Mouse (Mus musculus): ENCODE results near the gene Nfkb2. TPM values are rescaled to one million over a fixed set of nuclear protein-coding genes. Genes with fewer than 3 reads are reported as not detected.

The Nfkb2 gene
- total RNA-seq, 2 experiments from 2014 or later = 0.96 to 2.8 TPM

DNA sequence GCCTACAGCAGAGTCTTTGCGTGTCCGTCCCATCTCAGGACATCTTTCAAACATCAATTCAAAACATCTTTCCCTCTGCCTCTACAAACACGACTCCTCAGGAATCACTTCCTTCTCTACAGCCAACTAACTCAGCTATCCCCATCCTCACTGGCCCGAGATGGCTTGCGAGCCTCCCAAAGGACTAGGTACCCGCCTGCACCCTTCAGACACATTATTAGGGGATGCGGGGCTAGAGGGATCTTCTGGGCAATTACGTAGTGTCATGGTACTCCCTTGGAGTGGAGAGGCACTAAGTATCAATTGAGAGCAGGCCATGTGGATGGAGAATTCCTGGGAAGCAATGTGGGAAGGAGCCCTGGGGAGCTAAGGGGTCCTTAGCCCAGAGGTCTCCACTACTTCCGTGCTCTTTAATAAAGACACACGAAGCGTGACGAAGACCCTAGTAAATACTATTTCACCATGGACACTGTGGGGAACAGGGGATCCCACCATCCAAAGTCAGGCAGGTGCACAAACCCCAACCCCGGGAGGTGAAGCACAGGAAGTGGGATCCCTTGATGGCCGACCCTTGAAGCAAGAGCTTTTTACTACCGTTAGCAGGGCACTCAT lies 33.7 kb downstream of the Nfkb2 start:
- peak; percentile 12; the same call in 1 of the 2 replicates for ATAC-seq (replicated peaks; ENCODE audit: low FRiP score, poor library complexity, severe bottlenecking)

DNA sequence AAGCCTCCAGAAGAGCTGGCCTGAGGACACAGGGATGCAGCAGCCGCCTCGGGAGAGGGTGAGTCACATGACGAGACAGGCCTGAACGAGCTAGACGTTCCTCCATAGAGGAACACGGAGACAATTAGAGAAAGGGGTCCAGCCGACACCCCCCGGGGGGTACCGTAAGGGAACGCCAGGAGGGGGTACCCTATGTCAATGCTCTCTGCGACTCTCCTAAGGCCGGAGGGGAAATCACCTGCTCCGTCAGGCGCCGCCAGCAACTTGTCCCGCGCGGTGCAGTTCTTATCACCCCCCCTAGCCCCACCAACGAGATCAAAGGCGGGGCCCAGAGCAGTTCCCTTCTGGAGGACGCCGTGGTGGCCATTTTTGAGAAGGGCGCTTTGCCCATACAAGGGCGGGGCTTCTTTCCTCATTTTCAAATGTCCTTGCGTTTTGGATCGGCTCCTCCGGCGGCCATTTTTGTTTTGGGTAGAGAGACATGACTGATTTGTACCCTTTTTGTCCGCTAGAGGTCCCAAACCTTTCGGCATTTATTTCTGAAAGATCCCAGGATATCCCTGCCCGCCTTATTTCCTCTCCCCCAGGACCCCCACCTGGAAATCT lies 34.3 kb downstream of the Nfkb2 start, which contains the start of gene Cuedc2:
Cuedc2 (minus strand) TSS at position 372 of the 606 bp plus-strand sequence.
- peak; percentile 92 for ATAC-seq (replicated peaks; ENCODE audit: low FRiP score, poor library complexity, severe bottlenecking)

GRCm38 (mm10) chr19:46338942-46339286 lies 34.8 kb downstream of the Nfkb2 start:
- peak; percentile 22 for ATAC-seq (replicated peaks; ENCODE audit: low FRiP score, poor library complexity, severe bottlenecking)

- no peak for ATAC-seq (replicated peaks; ENCODE audit: low FRiP score, poor library complexity, severe bottlenecking)
Observed at GRCm38 (mm10) chr19:46339287-46339971, 35.3 kb downstream of the Nfkb2 start.

- no peak for ATAC-seq (replicated peaks; ENCODE audit: low FRiP score, poor library complexity, severe bottlenecking)
Observed at GRCm38 (mm10) chr19:46344710-46345419, 40.7 kb downstream of the Nfkb2 start.

DNA sequence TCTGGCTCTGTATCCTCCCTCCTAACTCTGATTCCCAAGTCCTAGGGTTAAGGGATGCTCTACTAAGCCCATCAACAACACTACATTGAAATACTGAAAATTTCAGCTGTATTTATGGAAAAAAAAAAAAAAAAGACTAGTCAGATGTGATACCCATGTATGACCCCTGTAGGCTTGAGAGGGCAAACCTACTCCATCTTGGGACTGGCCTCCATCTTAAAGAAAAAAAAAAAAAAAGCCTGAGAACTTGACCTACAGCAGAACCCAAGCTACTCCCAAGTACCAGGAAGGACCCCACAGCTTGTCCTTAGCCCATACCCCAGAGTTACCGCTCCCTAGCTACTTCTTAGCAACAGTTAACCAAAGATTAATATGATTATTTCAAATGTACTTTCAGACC lies 43.0 kb downstream of the Nfkb2 start:
- ATAC-seq (replicated peaks; ENCODE audit: low FRiP score, poor library complexity, severe bottlenecking) = no peak

DNA sequence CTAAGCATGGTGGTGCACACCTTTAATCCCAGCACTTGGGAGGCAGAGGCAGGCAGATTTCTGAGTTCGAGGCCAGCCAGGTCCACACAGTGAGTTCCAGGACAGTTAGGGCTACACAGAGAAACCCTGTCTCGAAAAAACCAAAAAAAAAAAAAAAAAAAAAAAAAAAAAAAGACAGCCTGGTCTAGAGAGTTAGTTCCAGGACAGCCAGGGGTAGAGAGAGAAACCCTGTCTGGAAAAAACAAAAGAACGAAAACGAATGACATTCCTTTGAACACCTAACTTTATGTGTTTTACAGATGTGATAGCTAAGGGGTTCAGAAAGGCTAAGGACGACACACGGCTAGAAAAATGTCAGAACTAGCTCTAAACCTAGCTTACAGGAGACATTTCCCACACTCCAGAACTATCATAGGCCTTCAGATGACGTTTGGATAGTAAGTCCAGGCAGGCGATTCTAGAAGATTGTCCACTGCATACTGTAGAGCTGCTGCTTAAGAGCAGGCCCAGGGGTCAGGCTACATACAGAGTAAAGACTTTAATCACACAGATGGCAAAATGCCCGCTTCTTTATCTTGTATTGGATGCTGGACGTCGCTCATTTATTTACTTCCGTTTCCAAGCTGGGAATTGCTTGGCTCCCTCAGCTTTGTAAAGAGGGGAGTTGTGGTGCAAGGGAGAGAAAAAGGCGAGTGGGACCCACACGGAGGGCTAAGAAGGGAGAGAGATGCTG lies 44.0 kb downstream of the Nfkb2 start:
- no peak for ATAC-seq (replicated peaks; ENCODE audit: low FRiP score, poor library complexity, severe bottlenecking)

GRCm38 (mm10) chr19:46348761-46349458 lies 44.8 kb downstream of the Nfkb2 start:
- ATAC-seq (replicated peaks; ENCODE audit: low FRiP score, poor library complexity, severe bottlenecking) = no peak

- no peak for ATAC-seq (replicated peaks; ENCODE audit: low FRiP score, poor library complexity, severe bottlenecking)
Observed at GRCm38 (mm10) chr19:46349550-46349949, 45.4 kb downstream of the Nfkb2 start.

GRCm38 (mm10) chr19:46350168-46350932 lies 46.2 kb downstream of the Nfkb2 start, which contains the start of gene 2310034G01Rik:
2310034G01Rik (minus strand) TSS chr19:46350302.
- no peak for ATAC-seq (replicated peaks; ENCODE audit: low FRiP score, poor library complexity, severe bottlenecking)

GRCm38 (mm10) chr19:46356701-46357138 lies 52.6 kb downstream of the Nfkb2 start:
- ATAC-seq (replicated peaks; ENCODE audit: low FRiP score, poor library complexity, severe bottlenecking) = peak; percentile 86

- no peak for ATAC-seq (replicated peaks; ENCODE audit: low FRiP score, poor library complexity, severe bottlenecking)
Observed at GRCm38 (mm10) chr19:46357344-46358280, 53.5 kb downstream of the Nfkb2 start.

DNA sequence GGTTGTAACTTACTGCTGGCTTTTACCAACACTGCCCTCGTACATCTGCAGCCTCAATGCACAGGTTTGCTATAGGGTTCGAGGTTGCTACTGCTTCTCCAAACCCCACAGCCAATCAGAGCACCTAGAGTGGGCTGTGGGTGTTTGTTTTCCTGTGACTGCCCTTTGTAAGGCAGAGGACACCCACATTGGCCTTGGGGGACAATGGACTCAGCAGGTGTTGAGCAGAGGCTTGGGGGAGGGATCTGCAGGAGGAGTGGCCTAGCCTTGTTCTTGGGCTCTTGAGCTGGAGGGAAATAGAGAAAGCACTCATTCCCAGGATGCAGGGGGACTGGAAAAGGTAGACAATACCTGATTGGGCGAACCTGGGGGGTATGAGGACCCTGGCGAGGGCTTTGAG lies 54.3 kb downstream of the Nfkb2 start:
- ATAC-seq (replicated peaks; ENCODE audit: low FRiP score, poor library complexity, severe bottlenecking) = no peak
